Mouse (Mus musculus): ENCODE data around the gene Gm11027. TPM values are rescaled to one million over a fixed set of nuclear protein-coding genes. Genes with fewer than 3 reads are reported as not detected.

The Gm11027 gene
- polyA plus RNA-seq, 1 experiment from 2014 or later: not detected

DNA sequence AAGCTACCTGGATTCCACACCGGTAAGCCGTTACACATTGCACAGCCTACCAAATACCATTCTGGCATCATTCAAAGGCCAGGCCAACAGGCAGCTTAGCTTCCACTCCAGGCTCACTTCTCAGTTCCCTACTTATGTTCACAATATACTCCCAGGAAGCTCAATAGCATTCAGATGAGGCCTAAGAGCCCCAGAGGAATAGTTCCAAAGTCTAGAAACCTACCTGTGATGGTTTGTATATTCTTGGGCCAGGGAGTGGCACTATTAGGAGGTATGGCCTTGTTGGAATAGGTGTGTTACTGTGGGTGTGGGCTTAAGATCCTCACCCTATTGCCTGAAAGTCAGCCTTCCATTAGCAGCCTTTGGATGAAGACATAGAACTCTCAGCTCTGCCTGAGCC is 4.1 kb upstream of the Gm11027 start:
- Histone ChIP-seq H3K4me3 (ENCODE audit: low read length) (no peak overlapping the region), H3K27ac (ENCODE audit: low read depth, low read length) (no peak overlapping the region), H3K4me2 (ENCODE audit: low read length) (no peak overlapping the region), H3K4me1 (ENCODE audit: control insufficient read depth, insufficient read depth, low read depth, low read length) (no peaks in the 10 kb centered on the region), H3K9ac (ENCODE audit: low read depth, low read length) (no peak overlapping the region), H3K9me3 (ENCODE audit: control insufficient read depth, low read length) (no peaks in the 10 kb centered on the region), H3K27me3 (replicated peaks; ENCODE audit: control insufficient read depth, insufficient read depth, low read length) (no peaks in the 10 kb centered on the region), H3K36me3 (ENCODE audit: control insufficient read depth, insufficient read depth, low read length) (no peaks in the 10 kb centered on the region)
- no peak for ATAC-seq
- WGBS: 94% methylated on average over 2 of the region's 2 CpGs

DNA sequence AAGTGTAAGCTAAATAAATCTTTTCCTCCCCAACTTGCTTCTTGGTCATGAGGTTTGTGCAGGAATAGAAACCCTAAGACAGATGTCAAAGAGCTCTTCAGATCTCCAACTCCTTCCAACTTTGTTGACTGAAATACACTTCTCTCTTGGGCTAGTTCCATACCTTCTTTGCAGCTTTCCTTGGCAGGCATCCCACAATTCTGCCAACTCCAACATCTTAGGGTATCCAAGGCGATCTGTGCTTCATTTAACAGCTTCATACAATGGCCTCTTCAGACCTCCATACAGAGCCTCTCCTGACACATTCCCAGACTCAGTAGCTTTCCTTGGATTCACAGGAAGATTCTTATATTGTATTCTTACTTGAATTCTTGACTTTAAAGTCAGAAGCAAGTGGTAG is 1.5 kb upstream of the Gm11027 start:
- ATAC-seq: no peak
- H3K9me3 ChIP-seq (ENCODE audit: control insufficient read depth, low read length): no peaks in the 10 kb centered on the region
- H3K4me1 ChIP-seq (ENCODE audit: control insufficient read depth, insufficient read depth, low read depth, low read length): no peaks in the 10 kb centered on the region
- H3K4me3 ChIP-seq (ENCODE audit: low read length): no peak overlapping the region
- H3K4me2 ChIP-seq (ENCODE audit: low read length): no peak overlapping the region
- no peak overlapping the region for H3K9ac ChIP-seq (ENCODE audit: low read depth, low read length)
- H3K36me3 ChIP-seq (ENCODE audit: control insufficient read depth, insufficient read depth, low read length): no peaks in the 10 kb centered on the region
- H3K27ac ChIP-seq (ENCODE audit: low read depth, low read length): no peak overlapping the region
- no peaks in the 10 kb centered on the region for H3K27me3 ChIP-seq (replicated peaks; ENCODE audit: control insufficient read depth, insufficient read depth, low read length)
- 63% methylated on average over 1 of the region's 1 CpGs for WGBS

DNA sequence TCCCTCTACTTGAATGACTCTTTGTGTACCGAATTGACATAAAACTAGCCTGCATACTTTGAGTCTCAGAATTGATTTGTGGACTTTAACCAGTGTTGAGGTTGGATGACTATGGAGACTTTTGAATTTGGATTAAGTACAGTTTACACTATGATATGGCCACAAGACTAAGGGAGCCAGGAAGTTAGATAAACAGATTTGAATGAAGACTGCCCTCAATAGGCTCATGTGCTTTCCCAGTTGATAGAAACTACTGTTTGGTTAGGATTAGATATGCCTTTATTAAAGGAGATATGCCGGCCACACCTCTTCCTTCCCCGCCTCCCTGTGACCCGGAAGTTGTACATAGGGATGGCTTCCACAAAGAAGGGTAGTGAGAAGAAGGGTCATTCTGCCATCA is 445 bp downstream of the Gm11027 start:
- Histone ChIP-seq H3K9ac (ENCODE audit: low read depth, low read length) (no peak overlapping the region), H3K9me3 (ENCODE audit: control insufficient read depth, low read length) (no peaks in the 10 kb centered on the region), H3K27ac (ENCODE audit: low read depth, low read length) (no peak overlapping the region), H3K4me2 (ENCODE audit: low read length) (no peak overlapping the region), H3K27me3 (replicated peaks; ENCODE audit: control insufficient read depth, insufficient read depth, low read length) (no peaks in the 10 kb centered on the region), H3K36me3 (ENCODE audit: control insufficient read depth, insufficient read depth, low read length) (no peaks in the 10 kb centered on the region), H3K4me1 (ENCODE audit: control insufficient read depth, insufficient read depth, low read depth, low read length) (peaks cover 3% of the 10 kb centered on the region; the same call in 1 of the 2 replicates), H3K4me3 (ENCODE audit: low read length) (no peak overlapping the region)
- 95% methylated on average over 4 of the region's 4 CpGs for WGBS
- no peak for ATAC-seq

DNA sequence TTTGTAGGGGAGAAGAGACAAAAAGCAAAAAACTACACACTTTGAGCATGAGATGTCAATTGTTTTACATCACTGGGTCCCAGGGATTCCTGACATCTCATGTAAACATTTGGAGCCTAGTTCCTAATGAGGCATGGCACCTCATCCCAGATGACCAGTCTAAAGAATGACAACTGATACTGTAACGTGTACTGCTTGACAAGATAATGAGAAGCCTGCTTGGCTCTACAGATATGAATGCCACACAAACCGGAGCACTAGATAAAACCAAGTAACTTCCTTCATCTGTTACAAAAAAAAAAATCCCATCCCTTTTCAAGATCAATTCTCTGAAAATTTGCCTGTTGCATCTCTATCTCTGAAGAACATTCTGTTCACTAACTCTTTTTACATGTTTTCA is 1.8 kb downstream of the Gm11027 start:
- ATAC-seq: no peak
- WGBS: 74% methylated on average over 2 of the region's 2 CpGs
- H3K4me1 ChIP-seq (ENCODE audit: control insufficient read depth, insufficient read depth, low read depth, low read length): peaks cover 3% of the 10 kb centered on the region; the same call in 1 of the 2 replicates

DNA sequence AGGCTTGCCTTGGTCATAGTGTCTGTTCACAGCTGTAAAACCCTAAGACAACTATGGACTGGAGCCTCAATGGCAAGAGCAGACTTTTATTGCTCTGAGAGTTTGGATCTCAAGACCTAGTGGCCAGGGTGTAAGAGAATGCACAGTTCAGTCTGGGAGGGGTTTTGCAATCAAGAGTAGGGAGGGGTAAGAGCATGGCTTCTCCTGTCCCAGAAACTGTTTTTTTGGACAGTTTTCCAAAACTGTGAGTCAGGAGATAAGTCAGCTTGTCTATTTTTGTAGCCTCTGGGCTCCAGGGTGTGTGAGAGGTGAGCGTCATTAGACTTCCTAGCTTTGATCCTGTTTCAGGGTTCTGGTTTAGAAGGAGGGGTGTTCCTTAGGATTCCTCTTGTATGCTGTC is 3.4 kb downstream of the Gm11027 start:
- Histone ChIP-seq H3K4me2 (ENCODE audit: low read length) (no peak overlapping the region), H3K27me3 (replicated peaks; ENCODE audit: control insufficient read depth, insufficient read depth, low read length) (no peaks in the 10 kb centered on the region), H3K9me3 (ENCODE audit: control insufficient read depth, low read length) (no peaks in the 10 kb centered on the region), H3K4me1 (ENCODE audit: control insufficient read depth, insufficient read depth, low read depth, low read length) (peaks cover 9% of the 10 kb centered on the region; the same call in 1 of the 2 replicates), H3K4me3 (ENCODE audit: low read length) (no peak overlapping the region), H3K36me3 (ENCODE audit: control insufficient read depth, insufficient read depth, low read length) (no peaks in the 10 kb centered on the region), H3K9ac (ENCODE audit: low read depth, low read length) (no peak overlapping the region), H3K27ac (ENCODE audit: low read depth, low read length) (no peak overlapping the region)
- no peak for ATAC-seq
- WGBS: 100% methylated on average over 1 of the region's 1 CpGs

More for the DNA sequence above, 1.8 kb downstream of the Gm11027 start:
- Histone ChIP-seq H3K27ac (ENCODE audit: low read depth, low read length) (no peak overlapping the region), H3K9ac (ENCODE audit: low read depth, low read length) (no peak overlapping the region), H3K4me3 (ENCODE audit: low read length) (no peak overlapping the region), H3K9me3 (ENCODE audit: control insufficient read depth, low read length) (no peaks in the 10 kb centered on the region), H3K27me3 (replicated peaks; ENCODE audit: control insufficient read depth, insufficient read depth, low read length) (no peaks in the 10 kb centered on the region), H3K36me3 (ENCODE audit: control insufficient read depth, insufficient read depth, low read length) (no peaks in the 10 kb centered on the region), H3K4me2 (ENCODE audit: low read length) (no peak overlapping the region)

DNA sequence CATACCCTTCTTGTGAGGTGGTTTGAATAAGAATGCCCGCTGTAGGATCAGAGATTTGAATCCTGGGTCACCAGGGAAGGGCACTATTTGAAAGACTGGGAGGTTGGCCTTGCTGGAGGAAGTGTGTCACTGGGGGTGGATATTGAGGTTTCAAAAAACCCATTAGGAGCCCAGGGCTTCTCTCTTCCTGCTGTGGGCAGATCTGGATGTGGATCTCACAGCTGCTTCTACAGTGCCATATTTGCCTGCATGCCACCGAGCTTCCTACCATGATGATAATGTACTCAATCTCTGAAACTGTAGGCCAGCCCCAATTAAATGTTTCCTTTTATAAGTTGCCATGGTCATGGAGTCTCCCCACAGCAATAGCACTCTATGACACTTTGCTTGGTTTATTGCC is 4.0 kb downstream of the Gm11027 start:
- no peak overlapping the region for H3K4me3 ChIP-seq (ENCODE audit: low read length)

DNA sequence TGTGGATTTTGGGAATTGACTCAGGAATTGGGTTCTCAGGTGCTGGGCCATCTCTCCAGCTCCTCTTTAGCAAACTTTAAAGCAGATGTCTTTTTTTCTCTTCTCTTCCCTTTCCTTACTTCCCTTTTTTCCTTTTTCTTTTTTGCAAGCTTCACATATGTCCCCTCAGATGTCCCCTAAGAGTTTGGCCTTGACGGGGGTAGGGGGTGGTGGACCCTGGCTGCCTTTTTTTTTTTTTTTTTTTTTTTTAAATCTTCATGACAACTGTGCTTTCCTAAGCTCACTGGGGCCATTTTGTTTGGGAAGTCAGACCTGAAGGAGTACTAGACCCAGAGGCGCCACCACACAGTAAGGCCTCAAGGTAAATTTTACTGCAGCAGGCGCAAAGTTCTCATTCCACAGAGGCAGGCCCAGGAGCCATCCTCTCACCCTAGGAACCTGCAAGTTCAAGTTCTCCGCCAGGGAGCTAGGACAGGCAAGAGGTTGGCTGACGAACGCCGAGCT is 5.0 kb downstream of the Gm11027 start:
- Histone ChIP-seq H3K27ac (ENCODE audit: low read depth, low read length) (peak overlapping the region; percentile 99), H3K4me3 (ENCODE audit: low read length) (peak overlapping the region; percentile 92), H3K4me2 (ENCODE audit: low read length) (peak overlapping the region; percentile 67), H3K9ac (ENCODE audit: low read depth, low read length) (peak overlapping the region; percentile 91), H3K36me3 (ENCODE audit: control insufficient read depth, insufficient read depth, low read length) (no peaks in the 10 kb centered on the region), H3K27me3 (replicated peaks; ENCODE audit: control insufficient read depth, insufficient read depth, low read length) (no peaks in the 10 kb centered on the region), H3K4me1 (ENCODE audit: control insufficient read depth, insufficient read depth, low read depth, low read length) (peaks cover 9% of the 10 kb centered on the region; the same call in 1 of the 2 replicates), H3K9me3 (ENCODE audit: control insufficient read depth, low read length) (no peaks in the 10 kb centered on the region)
- WGBS: 2% methylated on average over 7 of the region's 7 CpGs
- ATAC-seq: no peak

More for the DNA sequence above, 4.0 kb downstream of the Gm11027 start:
- no peak for ATAC-seq
- no peak overlapping the region for H3K4me2 ChIP-seq (ENCODE audit: low read length)
- 93% methylated on average over 2 of the region's 2 CpGs for WGBS
- H3K27me3 ChIP-seq (replicated peaks; ENCODE audit: control insufficient read depth, insufficient read depth, low read length): no peaks in the 10 kb centered on the region
- H3K4me1 ChIP-seq (ENCODE audit: control insufficient read depth, insufficient read depth, low read depth, low read length): peaks cover 9% of the 10 kb centered on the region; the same call in 1 of the 2 replicates
- H3K9ac ChIP-seq (ENCODE audit: low read depth, low read length): no peak overlapping the region
- no peaks in the 10 kb centered on the region for H3K36me3 ChIP-seq (ENCODE audit: control insufficient read depth, insufficient read depth, low read length)
- H3K9me3 ChIP-seq (ENCODE audit: control insufficient read depth, low read length): no peaks in the 10 kb centered on the region
- H3K27ac ChIP-seq (ENCODE audit: low read depth, low read length): no peak overlapping the region

DNA sequence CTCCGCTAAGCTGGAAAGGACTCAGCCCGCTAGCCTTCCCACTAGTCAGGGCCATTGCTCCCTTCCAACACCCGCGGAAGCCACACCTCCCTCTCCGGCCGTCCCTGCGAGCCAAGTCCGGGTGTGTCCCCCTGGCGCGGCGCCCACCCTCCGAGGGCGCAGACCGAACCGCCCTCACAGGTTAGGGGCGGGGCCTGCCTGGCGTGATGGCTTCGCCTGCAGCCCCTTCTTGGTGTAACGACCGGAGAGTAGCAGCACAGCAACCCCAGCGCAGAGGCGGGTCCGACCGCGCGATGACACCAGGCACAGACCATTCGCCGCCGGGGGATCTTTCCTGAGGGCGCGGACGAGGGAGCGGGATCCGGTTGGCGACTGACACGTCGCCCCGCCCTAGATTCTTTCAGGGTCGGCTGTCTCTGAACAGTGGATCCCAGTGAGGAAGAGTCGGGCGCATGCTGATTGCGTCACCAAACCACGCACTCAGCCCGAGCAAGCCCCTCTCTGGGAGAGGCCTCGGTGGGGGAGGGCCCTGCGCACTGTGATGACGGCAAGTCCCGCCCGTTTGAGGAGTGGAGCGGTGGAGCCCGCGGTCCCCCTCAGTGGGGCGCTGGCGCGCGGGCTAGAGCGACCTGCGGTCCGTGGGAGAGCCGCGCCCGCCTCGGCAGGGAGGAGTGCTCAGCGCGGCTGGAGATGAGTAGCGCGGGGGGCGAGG is 5.6 kb downstream of the Gm11027 start, which contains the start of gene Esyt2:
TSS of gene Esyt2 (plus strand) at position 544 of the 712 bp plus-strand sequence.
- Histone ChIP-seq H3K4me1 (ENCODE audit: control insufficient read depth, insufficient read depth, low read depth, low read length) (peaks cover 9% of the 10 kb centered on the region; the same call in 1 of the 2 replicates), H3K9ac (ENCODE audit: low read depth, low read length) (peak within 1 kb of the TSS; percentile 93), H3K9me3 (ENCODE audit: control insufficient read depth, low read length) (no peaks in the 10 kb centered on the region), H3K36me3 (ENCODE audit: control insufficient read depth, insufficient read depth, low read length) (no peaks in the 10 kb centered on the region), H3K27ac (ENCODE audit: low read depth, low read length) (peak within 1 kb of the TSS; percentile 99), H3K4me3 (ENCODE audit: low read length) (peak within 1 kb of the TSS; percentile 92), H3K27me3 (replicated peaks; ENCODE audit: control insufficient read depth, insufficient read depth, low read length) (no peaks in the 10 kb centered on the region), H3K4me2 (ENCODE audit: low read length) (peak within 1 kb of the TSS; percentile 87)
- WGBS: under 1% methylated on average over 63 of the region's 68 CpGs
- peak; percentile 97 for ATAC-seq

DNA sequence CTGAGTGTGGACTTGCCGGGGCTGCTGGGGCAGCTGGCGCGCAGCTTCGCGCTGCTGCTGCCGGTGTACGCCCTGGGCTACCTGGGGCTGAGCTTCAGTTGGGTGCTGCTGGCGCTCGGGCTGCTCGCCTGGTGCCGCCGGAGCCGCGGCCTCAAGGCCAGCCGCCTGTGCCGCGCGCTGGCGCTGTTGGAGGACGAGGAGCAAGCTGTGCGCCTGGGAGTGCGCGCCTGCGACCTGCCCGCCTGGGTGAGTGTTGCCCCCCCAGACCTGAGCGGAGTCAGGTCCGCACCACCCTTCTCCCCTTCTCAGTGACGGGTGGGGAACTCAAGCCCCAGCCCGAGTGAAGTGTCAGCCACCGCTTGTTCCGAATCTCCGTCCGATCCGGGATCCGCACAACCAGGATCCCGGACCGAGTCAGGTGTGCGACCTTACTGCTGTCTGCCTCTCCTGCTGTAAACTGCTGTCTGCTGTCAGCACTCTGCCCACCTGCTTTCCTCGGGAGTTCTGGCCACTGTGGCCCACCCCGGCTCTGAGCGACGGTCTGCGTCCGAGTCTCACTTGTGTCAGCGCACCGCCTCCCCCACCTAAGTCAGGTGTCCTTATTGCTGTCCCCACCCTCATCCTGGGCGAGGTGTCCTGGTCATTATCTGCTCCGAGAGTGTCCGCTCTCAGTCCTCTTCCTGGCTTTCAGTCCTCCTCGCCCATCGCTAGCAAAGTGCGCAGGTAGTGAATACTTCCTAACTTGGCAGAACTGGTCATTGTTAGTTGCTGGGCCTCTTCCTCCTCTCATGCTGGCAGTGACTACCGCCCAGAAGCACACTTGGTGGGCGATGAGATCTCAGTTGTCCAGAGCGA is 6.5 kb downstream of the Gm11027 start:
- 1% methylated on average over 40 of the region's 55 CpGs for WGBS
- H3K9me3 ChIP-seq (ENCODE audit: control insufficient read depth, low read length): no peaks in the 10 kb centered on the region
- H3K9ac ChIP-seq (ENCODE audit: low read depth, low read length): peak overlapping the region; percentile 93
- ATAC-seq: no peak; the same call in 1 of the 2 replicates
- H3K4me1 ChIP-seq (ENCODE audit: control insufficient read depth, insufficient read depth, low read depth, low read length): peaks cover 9% of the 10 kb centered on the region; the same call in 1 of the 2 replicates
- H3K27ac ChIP-seq (ENCODE audit: low read depth, low read length): peak overlapping the region; percentile 89
- no peaks in the 10 kb centered on the region for H3K27me3 ChIP-seq (replicated peaks; ENCODE audit: control insufficient read depth, insufficient read depth, low read length)
- H3K4me3 ChIP-seq (ENCODE audit: low read length): peak overlapping the region; percentile 92
- peak overlapping the region; percentile 87 for H3K4me2 ChIP-seq (ENCODE audit: low read length)
- H3K36me3 ChIP-seq (ENCODE audit: control insufficient read depth, insufficient read depth, low read length): no peaks in the 10 kb centered on the region
